Mouse (Mus musculus): ENCODE results near the gene Ctcf. TPM values are rescaled to one million over a fixed set of nuclear protein-coding genes. Genes with fewer than 3 reads are reported as not detected.
A peak's percentile ranks its signal among the peaks of the same experiment; 100 is the strongest.

The Ctcf gene
- polyA plus RNA-seq, 2 experiments = 48.1 to 97.8 TPM

- 80% methylated on average over 12 of the region's 12 CpGs for WGBS
- Histone ChIP-seq H3K9me3 (ENCODE audit: control insufficient read depth, low read length) (no peaks in the 10 kb centered on the region), H3K27me3 (ENCODE audit: control insufficient read depth, insufficient read depth, low read length) (no peaks in the 10 kb centered on the region), H3K36me3 (ENCODE audit: control insufficient read depth, insufficient read depth, low read length) (peaks cover 16% of the 10 kb centered on the region), H3K9ac (ENCODE audit: low read depth, low read length, severe bottlenecking) (no peak overlapping the region), H3K4me2 (replicated peaks; ENCODE audit: low read depth, low read length, severe bottlenecking) (peak overlapping the region; percentile 61; the same call in 1 of the 2 replicates), H3K4me3 (replicated peaks; ENCODE audit: low read length) (no peak overlapping the region), H3K4me1 (ENCODE audit: control insufficient read depth, insufficient read depth, low read length) (peaks cover 15% of the 10 kb centered on the region; the same call in 1 of the 2 replicates), H3K27ac (replicated peaks; ENCODE audit: low read depth, low read length) (no peak overlapping the region)
- ATAC-seq (ENCODE audit: low FRiP score, low read depth) (no peak), DNase-seq (ENCODE audit: low spot score) (no peak)
- no peak for TF ChIP-seq POLR2A (IDR thresholded peaks at IDR 0.05; ENCODE audit: borderline replicate concordance, extremely low read depth, insufficient read depth, insufficient read length)
Measured at GRCm38 (mm10) chr8:105706426-105706825, 70.1 kb downstream of the Ctcf start.

DNA sequence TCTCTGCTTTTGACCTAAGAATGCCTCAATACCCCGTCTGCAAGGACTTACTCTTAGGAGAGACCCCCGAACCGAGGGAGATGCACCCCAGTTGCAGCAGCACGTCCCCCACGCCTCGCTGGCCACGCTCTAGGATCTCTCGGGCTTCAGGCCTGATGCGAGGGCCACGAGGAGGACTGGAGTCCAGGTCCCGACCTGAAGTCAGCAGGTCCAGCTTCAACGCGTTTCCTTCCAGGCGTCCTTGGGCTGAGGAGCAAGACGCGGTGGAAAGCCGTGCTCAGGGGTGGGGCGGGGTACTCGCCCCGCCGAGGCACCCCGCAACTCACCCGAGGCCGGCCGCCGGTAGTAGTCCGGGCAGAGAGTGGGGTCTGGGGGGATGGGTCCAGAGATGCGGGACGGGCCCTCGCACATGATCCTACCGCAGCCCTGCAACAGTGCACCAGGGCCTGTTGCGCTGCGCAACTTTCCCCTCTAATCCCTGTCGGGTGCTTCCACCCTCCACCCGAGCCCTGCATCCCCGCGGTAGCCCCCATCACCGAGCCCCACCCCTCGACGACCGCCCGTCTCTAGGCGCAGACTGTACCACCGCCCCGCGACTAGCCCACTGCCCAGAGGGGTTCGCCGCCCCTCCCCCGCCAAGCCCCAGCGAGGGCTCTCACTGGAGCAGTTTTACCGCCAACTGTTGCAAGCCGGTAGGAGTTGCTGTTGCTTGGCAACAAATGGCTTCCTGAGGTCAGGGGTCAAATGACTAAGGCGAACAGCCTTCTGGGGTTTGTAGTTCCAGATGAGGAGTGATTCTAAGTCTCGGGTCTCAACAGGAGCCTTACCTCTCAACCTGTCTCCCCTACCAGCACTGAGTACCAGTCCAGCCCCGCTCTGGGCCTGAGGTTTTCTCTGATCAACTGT, 71.4 kb downstream of the Ctcf start, which contains the start of the genes 4933405L10Rik and Enkd1:
TSS of gene 4933405L10Rik (plus strand) at position 158 of the 906 bp plus-strand sequence.
TSS of gene Enkd1 (minus strand) at position 713 of the 906 bp plus-strand sequence.
- peak within 1 kb of the TSS; percentile 69 for H3K9ac ChIP-seq (ENCODE audit: low read depth, low read length, severe bottlenecking)
- 0 out of 2 replicates have a peak, but pooled peaks have one; percentile 12 for TF ChIP-seq POLR2A (IDR thresholded peaks at IDR 0.05; ENCODE audit: borderline replicate concordance, extremely low read depth, insufficient read depth, insufficient read length)
- H3K27ac ChIP-seq (replicated peaks; ENCODE audit: low read depth, low read length) = no peak within 1 kb of the TSS
- H3K4me3 ChIP-seq (replicated peaks; ENCODE audit: low read length) = peak within 1 kb of the TSS; percentile 76
- peaks cover 16% of the 10 kb centered on the region for H3K36me3 ChIP-seq (ENCODE audit: control insufficient read depth, insufficient read depth, low read length)
- H3K27me3 ChIP-seq (ENCODE audit: control insufficient read depth, insufficient read depth, low read length) = no peaks in the 10 kb centered on the region
- 1% methylated on average over 50 of the region's 55 CpGs for WGBS
- peak within 1 kb of the TSS; percentile 61 for H3K4me2 ChIP-seq (replicated peaks; ENCODE audit: low read depth, low read length, severe bottlenecking)
- H3K9me3 ChIP-seq (ENCODE audit: control insufficient read depth, low read length) = no peaks in the 10 kb centered on the region
- H3K4me1 ChIP-seq (ENCODE audit: control insufficient read depth, insufficient read depth, low read length) = peaks cover 9% of the 10 kb centered on the region; the same call in 1 of the 2 replicates
- DNase-seq (ENCODE audit: low spot score) = peak; percentile 95
- ATAC-seq (ENCODE audit: low FRiP score, low read depth) = peak; percentile 92

GRCm38 (mm10) chr8:105708675-105709074, 72.3 kb downstream of the Ctcf start:
- 96% methylated on average over 8 of the region's 8 CpGs for WGBS
- no peaks in the 10 kb centered on the region for H3K27me3 ChIP-seq (ENCODE audit: control insufficient read depth, insufficient read depth, low read length)
- H3K4me3 ChIP-seq (replicated peaks; ENCODE audit: low read length) = no peak overlapping the region
- no peak for ATAC-seq (ENCODE audit: low FRiP score, low read depth)
- no peaks in the 10 kb centered on the region for H3K9me3 ChIP-seq (ENCODE audit: control insufficient read depth, low read length)
- TF ChIP-seq POLR2A (IDR thresholded peaks at IDR 0.05; ENCODE audit: borderline replicate concordance, extremely low read depth, insufficient read depth, insufficient read length) = no peak
- no peak for DNase-seq (ENCODE audit: low spot score)
- no peak overlapping the region for H3K4me2 ChIP-seq (replicated peaks; ENCODE audit: low read depth, low read length, severe bottlenecking)
- peaks cover 9% of the 10 kb centered on the region for H3K36me3 ChIP-seq (ENCODE audit: control insufficient read depth, insufficient read depth, low read length)
- H3K4me1 ChIP-seq (ENCODE audit: control insufficient read depth, insufficient read depth, low read length) = peaks cover 9% of the 10 kb centered on the region; the same call in 1 of the 2 replicates
- no peak overlapping the region for H3K27ac ChIP-seq (replicated peaks; ENCODE audit: low read depth, low read length)
- H3K9ac ChIP-seq (ENCODE audit: low read depth, low read length, severe bottlenecking) = no peak overlapping the region

DNA sequence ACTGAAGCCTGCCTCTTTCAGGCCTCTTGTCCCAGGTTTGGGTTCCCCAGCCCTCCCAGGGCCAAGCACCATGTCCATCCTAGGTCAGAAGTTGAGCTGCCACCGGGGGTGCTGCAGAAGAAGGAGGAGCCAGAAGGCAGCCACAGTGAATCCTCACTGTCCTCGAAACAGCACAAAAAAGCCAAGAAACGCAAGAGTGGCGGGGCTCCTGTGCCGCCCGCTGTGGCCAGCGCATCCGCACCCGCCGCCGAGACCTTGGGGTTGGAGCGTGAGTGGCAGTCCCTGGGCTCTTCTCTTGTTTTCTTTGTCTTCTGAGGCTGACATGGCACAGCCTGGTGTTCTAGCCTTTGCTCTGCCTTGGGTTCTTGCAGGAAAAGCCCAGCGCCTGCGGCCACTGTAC, 72.9 kb downstream of the Ctcf start:
- ATAC-seq (ENCODE audit: low FRiP score, low read depth) = no peak
- H3K4me3 ChIP-seq (replicated peaks; ENCODE audit: low read length) = no peak overlapping the region
- no peak overlapping the region for H3K9ac ChIP-seq (ENCODE audit: low read depth, low read length, severe bottlenecking)
- H3K27ac ChIP-seq (replicated peaks; ENCODE audit: low read depth, low read length) = no peak overlapping the region
- no peak for DNase-seq (ENCODE audit: low spot score)
- no peaks in the 10 kb centered on the region for H3K27me3 ChIP-seq (ENCODE audit: control insufficient read depth, insufficient read depth, low read length)
- H3K9me3 ChIP-seq (ENCODE audit: control insufficient read depth, low read length) = no peaks in the 10 kb centered on the region
- H3K4me1 ChIP-seq (ENCODE audit: control insufficient read depth, insufficient read depth, low read length) = peaks cover 9% of the 10 kb centered on the region; the same call in 1 of the 2 replicates
- no peak for TF ChIP-seq POLR2A (IDR thresholded peaks at IDR 0.05; ENCODE audit: borderline replicate concordance, extremely low read depth, insufficient read depth, insufficient read length)
- no peak overlapping the region for H3K4me2 ChIP-seq (replicated peaks; ENCODE audit: low read depth, low read length, severe bottlenecking)
- H3K36me3 ChIP-seq (ENCODE audit: control insufficient read depth, insufficient read depth, low read length) = 0 out of 2 replicates have a peak, but pooled peaks cover 5% of the 10 kb centered on the region
- WGBS = 66% methylated on average over 5 of the region's 14 CpGs

DNA sequence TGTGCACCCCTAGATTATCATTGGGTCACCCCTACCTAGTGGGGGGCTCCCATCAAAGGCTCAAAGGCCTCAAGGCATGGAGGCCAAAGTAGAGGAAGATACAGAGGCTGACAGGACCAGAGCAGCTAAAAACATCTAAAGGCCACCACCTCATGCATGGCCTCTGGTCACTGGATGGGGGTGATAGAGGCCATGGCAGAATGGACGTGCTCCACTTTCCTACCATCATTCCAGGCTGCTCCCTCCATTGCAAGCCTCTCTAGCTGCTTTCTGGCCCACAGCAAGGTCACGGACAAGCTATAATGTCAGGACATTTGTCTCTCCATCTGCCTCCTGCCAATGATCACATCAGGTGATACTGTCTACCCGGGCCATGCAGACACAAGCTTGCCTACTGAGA, 75.9 kb downstream of the Ctcf start:
- 91% methylated on average over 3 of the region's 3 CpGs for WGBS
- ATAC-seq (ENCODE audit: low FRiP score, low read depth) = no peak

More for the DNA sequence above, 75.9 kb downstream of the Ctcf start:
- DNase-seq (ENCODE audit: low spot score) = no peak
- H3K9ac ChIP-seq (ENCODE audit: low read depth, low read length, severe bottlenecking) = no peak overlapping the region
- no peak for TF ChIP-seq POLR2A (IDR thresholded peaks at IDR 0.05; ENCODE audit: borderline replicate concordance, extremely low read depth, insufficient read depth, insufficient read length)
- no peak overlapping the region for H3K4me2 ChIP-seq (replicated peaks; ENCODE audit: low read depth, low read length, severe bottlenecking)
- no peaks in the 10 kb centered on the region for H3K9me3 ChIP-seq (ENCODE audit: control insufficient read depth, low read length)
- H3K27ac ChIP-seq (replicated peaks; ENCODE audit: low read depth, low read length) = no peak overlapping the region
- no peaks in the 10 kb centered on the region for H3K27me3 ChIP-seq (ENCODE audit: control insufficient read depth, insufficient read depth, low read length)
- H3K36me3 ChIP-seq (ENCODE audit: control insufficient read depth, insufficient read depth, low read length) = peaks cover 12% of the 10 kb centered on the region
- no peak overlapping the region for H3K4me3 ChIP-seq (replicated peaks; ENCODE audit: low read length)
- H3K4me1 ChIP-seq (ENCODE audit: control insufficient read depth, insufficient read depth, low read length) = no peaks in the 10 kb centered on the region
